Mouse (Mus musculus) hindbrain, embryonic 10.5 days (tissue): ENCODE data around the gene Tbca. TPM values are rescaled to one million over a fixed set of nuclear protein-coding genes. Genes with fewer than 3 reads are reported as not detected.

Source experiments
- DNase-seq: peaks from one replicate; pipeline ENCODE4 v3.0.0-alpha.2; 2017; ENCODE audit warnings: low spot score
- H3K27ac ChIP-seq: fragments of 300-500 bp; sonication (generic); 2 replicates; pipeline ENCODE4 v1.5.1; 2016; ENCODE audit warnings: mild to moderate bottlenecking, moderate library complexity
- H3K27me3 ChIP-seq: fragments of 300-500 bp; sonication (generic); 2 replicates; pipeline ENCODE4 v1.6.1; 2016; ENCODE audit warnings: mild to moderate bottlenecking; ENCODE audit not compliant: poor library complexity, insufficient read depth, severe bottlenecking
- H3K36me3 ChIP-seq: fragments of 300-500 bp; sonication (generic); 2 replicates; pipeline ENCODE4 v1.6.1; 2016; ENCODE audit warnings: mild to moderate bottlenecking, moderate library complexity
- H3K4me1 ChIP-seq: fragments of 300-500 bp; sonication (generic); replicated peaks from 2 replicates; pipeline ENCODE4 v1.6.1; 2016; ENCODE audit warnings: mild to moderate bottlenecking
- H3K4me3 ChIP-seq: fragments of 300-500 bp; sonication (generic); 2 replicates; pipeline ENCODE4 v1.5.1; 2016; ENCODE audit warnings: mild to moderate bottlenecking, moderate library complexity
- H3K9me3 ChIP-seq: fragments of 300-500 bp; sonication (generic); 2 replicates; pipeline ENCODE4 v1.6.1; 2016; ENCODE audit warnings: mild to moderate bottlenecking, moderate library complexity
- WGBS: fragments of 180-500 bp; shearing (Covaris S2); methylation state at CpG from one replicate; pipeline ENCODE4 v1.1.7; 2016; 5-methylcytosine and 5-hydroxymethylcytosine counted together
- polyA plus RNA-seq: library from polyadenylated mRNA; unstranded; fragments of >200 nt; fragmentation: Nextera tagmentation; extraction: Ambion mirVana; gene quantifications from 2 replicates; pipeline ENCODE4 v1.2.1, GENCODE M21; 2016

Gene Tbca
- 228 and 251 TPM in 2 replicates for polyA plus RNA-seq

GRCm38 (mm10) chr13:94788771-94789649 lies at the start of gene Tbca:
TSS of gene Tbca (plus strand) at chr13:94788910.
- H3K36me3 ChIP-seq: no peaks in the 10 kb centered on the region
- no peaks in the 10 kb centered on the region for H3K9me3 ChIP-seq
- DNase-seq: peak; percentile 90
- H3K4me1 ChIP-seq: peaks cover 14% of the 10 kb centered on the region
- WGBS: under 1% methylated on average over 81 of the region's 81 CpGs
- peak within 1 kb of the TSS; percentile 96 for H3K27ac ChIP-seq
- H3K27me3 ChIP-seq: peaks cover 20% of the 10 kb centered on the region; the same call in 1 of the 2 replicates
- peak within 1 kb of the TSS; percentile 95 for H3K4me3 ChIP-seq

GRCm38 (mm10) chr13:94745176-94745575 lies 43.5 kb upstream of the Tbca start:
- 17% methylated on average over 1 of the region's 1 CpGs for WGBS
- Histone ChIP-seq H3K9me3 (no peaks in the 10 kb centered on the region), H3K27me3 (no peaks in the 10 kb centered on the region), H3K4me3 (no peak overlapping the region), H3K4me1 (no peaks in the 10 kb centered on the region), H3K27ac (no peak overlapping the region), H3K36me3 (no peaks in the 10 kb centered on the region)
- no peak for DNase-seq

GRCm38 (mm10) chr13:94765852-94766251 lies 22.9 kb upstream of the Tbca start:
- no peaks in the 10 kb centered on the region for H3K9me3 ChIP-seq
- no peaks in the 10 kb centered on the region for H3K27me3 ChIP-seq
- no peak overlapping the region for H3K27ac ChIP-seq
- WGBS: 89% methylated on average over 12 of the region's 12 CpGs
- H3K4me1 ChIP-seq: no peaks in the 10 kb centered on the region
- no peaks in the 10 kb centered on the region for H3K36me3 ChIP-seq
- DNase-seq: no peak
- no peak overlapping the region for H3K4me3 ChIP-seq

GRCm38 (mm10) chr13:94768460-94769154 lies 20.1 kb upstream of the Tbca start:
- no peak overlapping the region for H3K27ac ChIP-seq
- no peak overlapping the region for H3K4me3 ChIP-seq
- 82% methylated on average over 3 of the region's 3 CpGs for WGBS
- H3K9me3 ChIP-seq: no peaks in the 10 kb centered on the region
- H3K36me3 ChIP-seq: no peaks in the 10 kb centered on the region
- H3K27me3 ChIP-seq: no peaks in the 10 kb centered on the region
- DNase-seq: no peak
- H3K4me1 ChIP-seq: no peaks in the 10 kb centered on the region

GRCm38 (mm10) chr13:94769155-94769470 lies 19.6 kb upstream of the Tbca start:
- no peak overlapping the region for H3K4me3 ChIP-seq
- no peak for DNase-seq
- no peaks in the 10 kb centered on the region for H3K9me3 ChIP-seq
- WGBS: 70% methylated on average over 6 of the region's 6 CpGs
- no peaks in the 10 kb centered on the region for H3K36me3 ChIP-seq
- no peak overlapping the region for H3K27ac ChIP-seq
- no peaks in the 10 kb centered on the region for H3K27me3 ChIP-seq
- H3K4me1 ChIP-seq: no peaks in the 10 kb centered on the region

- DNase-seq: no peak
- WGBS: 79% methylated on average over 2 of the region's 2 CpGs
- no peak overlapping the region for H3K4me3 ChIP-seq
- H3K27ac ChIP-seq: no peak overlapping the region
- H3K36me3 ChIP-seq: no peaks in the 10 kb centered on the region
- H3K9me3 ChIP-seq: no peaks in the 10 kb centered on the region
- peaks cover 14% of the 10 kb centered on the region for H3K4me1 ChIP-seq
- H3K27me3 ChIP-seq: peaks cover 20% of the 10 kb centered on the region; the same call in 1 of the 2 replicates
These were observed 1.8 kb upstream of the Tbca start for GRCm38 (mm10) chr13:94786866-94787265.

GRCm38 (mm10) chr13:94794689-94795088 lies 6.0 kb downstream of the Tbca start:
- Histone ChIP-seq H3K9me3 (no peaks in the 10 kb centered on the region), H3K4me3 (no peak overlapping the region), H3K27ac (no peak overlapping the region), H3K36me3 (no peaks in the 10 kb centered on the region), H3K27me3 (no peaks in the 10 kb centered on the region), H3K4me1 (peaks cover 10% of the 10 kb centered on the region)
- 82% methylated on average over 1 of the region's 1 CpGs for WGBS
- DNase-seq: no peak

GRCm38 (mm10) chr13:94803480-94804057 lies 14.9 kb downstream of the Tbca start:
- no peak for DNase-seq
- WGBS: 77% methylated on average over 5 of the region's 5 CpGs

GRCm38 (mm10) chr13:94806315-94807179 lies 17.8 kb downstream of the Tbca start:
- 36% methylated on average over 9 of the region's 9 CpGs for WGBS
- no peak overlapping the region for H3K27ac ChIP-seq
- H3K4me3 ChIP-seq: no peak overlapping the region
- H3K36me3 ChIP-seq: peaks cover 3% of the 10 kb centered on the region; the same call in 1 of the 2 replicates
- no peaks in the 10 kb centered on the region for H3K9me3 ChIP-seq
- no peaks in the 10 kb centered on the region for H3K27me3 ChIP-seq
- peaks cover 24% of the 10 kb centered on the region for H3K4me1 ChIP-seq
- no peak for DNase-seq

More at GRCm38 (mm10) chr13:94803480-94804057, 14.9 kb downstream of the Tbca start:
- peaks cover 26% of the 10 kb centered on the region for H3K4me1 ChIP-seq
- no peaks in the 10 kb centered on the region for H3K36me3 ChIP-seq
- H3K27ac ChIP-seq: no peak overlapping the region
- no peak overlapping the region for H3K4me3 ChIP-seq
- H3K9me3 ChIP-seq: no peaks in the 10 kb centered on the region
- no peaks in the 10 kb centered on the region for H3K27me3 ChIP-seq

GRCm38 (mm10) chr13:94808596-94808995 lies 19.9 kb downstream of the Tbca start:
- Histone ChIP-seq H3K27me3 (no peaks in the 10 kb centered on the region), H3K27ac (no peak overlapping the region), H3K4me1 (peaks cover 20% of the 10 kb centered on the region), H3K36me3 (peaks cover 3% of the 10 kb centered on the region; the same call in 1 of the 2 replicates), H3K4me3 (no peak overlapping the region), H3K9me3 (no peaks in the 10 kb centered on the region)
- DNase-seq: no peak

- peaks cover 3% of the 10 kb centered on the region; the same call in 1 of the 2 replicates for H3K36me3 ChIP-seq
- peaks cover 20% of the 10 kb centered on the region for H3K4me1 ChIP-seq
- no peaks in the 10 kb centered on the region for H3K27me3 ChIP-seq
- WGBS: 58% methylated on average over 1 of the region's 1 CpGs
- no peak overlapping the region for H3K4me3 ChIP-seq
- no peaks in the 10 kb centered on the region for H3K9me3 ChIP-seq
- H3K27ac ChIP-seq: no peak overlapping the region
- no peak for DNase-seq
These were observed 21.0 kb downstream of the Tbca start for GRCm38 (mm10) chr13:94809724-94810123.

GRCm38 (mm10) chr13:94811451-94811850 lies 22.7 kb downstream of the Tbca start:
- WGBS: 96% methylated on average over 1 of the region's 1 CpGs
- Histone ChIP-seq H3K4me3 (no peak overlapping the region), H3K36me3 (peaks cover 3% of the 10 kb centered on the region; the same call in 1 of the 2 replicates), H3K9me3 (no peaks in the 10 kb centered on the region), H3K27me3 (no peaks in the 10 kb centered on the region), H3K27ac (no peak overlapping the region), H3K4me1 (peaks cover 14% of the 10 kb centered on the region)
- DNase-seq: no peak
